Mouse (Mus musculus) spleen, adult 2 months (tissue): ENCODE results near the gene Gm10518.

ENCODE experiments used
- CTCF ChIP-seq: fragments of 200-500 bp; IDR thresholded peaks from 2 replicates; pipeline ENCODE4 v1.5.1; 2011; ENCODE audit warnings: mild to moderate bottlenecking, inconsistent platforms; ENCODE audit not compliant: insufficient read depth, insufficient read length, insufficient replicate concordance; ENCODE audit errors: extremely low read depth
- POLR2A ChIP-seq: fragments of 200-500 bp; IDR thresholded peaks from 2 replicates; pipeline ENCODE4 v1.6.1; 2011; ENCODE audit warnings: low read depth, low read length, inconsistent platforms

GRCm38 (mm10) chr1:179853421-179853820, 50.2 kb downstream of the Gm10518 start:
- peak; percentile 37; the same call in 1 of the 2 replicates for TF ChIP-seq CTCF
- no peak for TF ChIP-seq POLR2A
